Mouse (Mus musculus): ENCODE data around the gene Atxn3. TPM values are rescaled to one million over a fixed set of nuclear protein-coding genes. Genes with fewer than 3 reads are reported as not detected.

Atxn3 gene
- total RNA-seq, 2 experiments from 2014 or later = 16.4 to 17.2 TPM

- no peak for DNase-seq
Observed at GRCm38 (mm10) chr12:101889351-101889750, 68.7 kb downstream of the Atxn3 start.

- DNase-seq = no peak
Observed at GRCm38 (mm10) chr12:101888312-101888711, 69.7 kb downstream of the Atxn3 start.

- DNase-seq = no peak
Observed at GRCm38 (mm10) chr12:101884926-101885325, 73.1 kb downstream of the Atxn3 start.

- DNase-seq = no peak
Observed at GRCm38 (mm10) chr12:101876374-101876773, 81.7 kb downstream of the Atxn3 start.

- DNase-seq = no peak
Observed at GRCm38 (mm10) chr12:101875107-101875506, 82.9 kb downstream of the Atxn3 start.

Other genes starting within 250 kb of the Atxn3 start
- 1 to 10 TPM in 1 of 2 experiments, under 1 TPM in 1; 0.88 to 2.3 TPM for gene Tc2n, start 239.7 kb downstream of the Atxn3 start, total RNA-seq (2021)
- gene Fbln5, start 139.2 kb downstream of the Atxn3 start, total RNA-seq (2021) = 10 to 100 TPM; 60.7 to 81.7 TPM
- 10 to 100 TPM; 28.2 to 31.3 TPM for gene Trip11, start 45.0 kb downstream of the Atxn3 start, total RNA-seq (2021)
- gene Cpsf2, start 17.7 kb upstream of the Atxn3 start, total RNA-seq (2021) = 10 to 100 TPM; 27.3 to 28.0 TPM
- under 1 TPM; 0.45 to 0.87 TPM for gene Slc24a4, start 170.5 kb upstream of the Atxn3 start, total RNA-seq (2021)

All from adrenal gland, postnatal 10 days (tissue).